Mouse (Mus musculus): ENCODE measurements around the gene Fbxw8. TPM values are rescaled to one million over a fixed set of nuclear protein-coding genes. Genes with fewer than 3 reads are reported as not detected.

The Fbxw8 gene
- polyA plus RNA-seq, 1 experiment = 20.9 TPM

- no peak overlapping the region for H3K27ac ChIP-seq (ENCODE audit: control insufficient read depth, insufficient read depth, low read length)
- peaks cover 53% of the 10 kb centered on the region for H3K4me1 ChIP-seq (replicated peaks; ENCODE audit: control insufficient read depth, insufficient read depth, low read length)
- no peaks in the 10 kb centered on the region for H3K36me3 ChIP-seq (ENCODE audit: control insufficient read depth, insufficient read depth, low read length)
- TF ChIP-seq POLR2A (IDR thresholded peaks at IDR 0.05; ENCODE audit: control insufficient read depth, extremely low read depth, insufficient read depth, low read length, poor library complexity) = peak; percentile 50; the same call in 1 of the 2 replicates
- no peak for TF ChIP-seq CTCF (IDR thresholded peaks at IDR 0.05; ENCODE audit: borderline replicate concordance, control insufficient read depth, extremely low read depth, insufficient read depth, low read length, poor library complexity)
- WGBS = under 1% methylated on average over 10 of the region's 10 CpGs
- H3K27me3 ChIP-seq (ENCODE audit: control insufficient read depth, insufficient read depth, low read length) = peaks cover 17% of the 10 kb centered on the region
- H3K4me3 ChIP-seq (ENCODE audit: control insufficient read depth, insufficient read depth, low read length) = peak overlapping the region; percentile 77
- DNase-seq = peak; percentile 81
Observed at GRCm38 (mm10) chr5:118029420-118029819, 125.8 kb downstream of the Fbxw8 start.

- WGBS = 2% methylated on average over 12 of the region's 12 CpGs
- Histone ChIP-seq H3K27ac (ENCODE audit: control insufficient read depth, insufficient read depth, low read length) (no peak overlapping the region), H3K27me3 (ENCODE audit: control insufficient read depth, insufficient read depth, low read length) (peaks cover 17% of the 10 kb centered on the region), H3K36me3 (ENCODE audit: control insufficient read depth, insufficient read depth, low read length) (no peaks in the 10 kb centered on the region), H3K4me1 (replicated peaks; ENCODE audit: control insufficient read depth, insufficient read depth, low read length) (peaks cover 52% of the 10 kb centered on the region), H3K4me3 (ENCODE audit: control insufficient read depth, insufficient read depth, low read length) (peak overlapping the region; percentile 77)
- TF ChIP-seq POLR2A (IDR thresholded peaks at IDR 0.05; ENCODE audit: control insufficient read depth, extremely low read depth, insufficient read depth, low read length, poor library complexity) = no peak
- no peak for TF ChIP-seq CTCF (IDR thresholded peaks at IDR 0.05; ENCODE audit: borderline replicate concordance, control insufficient read depth, extremely low read depth, insufficient read depth, low read length, poor library complexity)
- DNase-seq = no peak
Observed at GRCm38 (mm10) chr5:118029035-118029408, 126.2 kb downstream of the Fbxw8 start.

GRCm38 (mm10) chr5:118028191-118029034 lies 126.9 kb downstream of the Fbxw8 start:
- H3K27ac ChIP-seq (ENCODE audit: control insufficient read depth, insufficient read depth, low read length) = no peak overlapping the region
- under 1% methylated on average over 78 of the region's 79 CpGs for WGBS
- DNase-seq = peak; percentile 43
- peak overlapping the region; percentile 77 for H3K4me3 ChIP-seq (ENCODE audit: control insufficient read depth, insufficient read depth, low read length)
- H3K4me1 ChIP-seq (replicated peaks; ENCODE audit: control insufficient read depth, insufficient read depth, low read length) = peaks cover 46% of the 10 kb centered on the region
- no peaks in the 10 kb centered on the region for H3K36me3 ChIP-seq (ENCODE audit: control insufficient read depth, insufficient read depth, low read length)
- no peak for TF ChIP-seq CTCF (IDR thresholded peaks at IDR 0.05; ENCODE audit: borderline replicate concordance, control insufficient read depth, extremely low read depth, insufficient read depth, low read length, poor library complexity)
- no peak for TF ChIP-seq POLR2A (IDR thresholded peaks at IDR 0.05; ENCODE audit: control insufficient read depth, extremely low read depth, insufficient read depth, low read length, poor library complexity)
- H3K27me3 ChIP-seq (ENCODE audit: control insufficient read depth, insufficient read depth, low read length) = peaks cover 17% of the 10 kb centered on the region

- peaks cover 17% of the 10 kb centered on the region for H3K27me3 ChIP-seq (ENCODE audit: control insufficient read depth, insufficient read depth, low read length)
- TF ChIP-seq CTCF (IDR thresholded peaks at IDR 0.05; ENCODE audit: borderline replicate concordance, control insufficient read depth, extremely low read depth, insufficient read depth, low read length, poor library complexity) = no peak
- DNase-seq = peak; percentile 25
Observed at GRCm38 (mm10) chr5:118027698-118028190, 127.5 kb downstream of the Fbxw8 start, which contains the start of gene Tesc. Tesc (plus strand) TSS chr5:118027743.

GRCm38 (mm10) chr5:118027101-118027697 lies 128.1 kb downstream of the Fbxw8 start:
- Histone ChIP-seq H3K4me3 (ENCODE audit: control insufficient read depth, insufficient read depth, low read length) (peak overlapping the region; percentile 77), H3K36me3 (ENCODE audit: control insufficient read depth, insufficient read depth, low read length) (no peaks in the 10 kb centered on the region), H3K27ac (ENCODE audit: control insufficient read depth, insufficient read depth, low read length) (no peak overlapping the region), H3K4me1 (replicated peaks; ENCODE audit: control insufficient read depth, insufficient read depth, low read length) (peaks cover 42% of the 10 kb centered on the region), H3K27me3 (ENCODE audit: control insufficient read depth, insufficient read depth, low read length) (peaks cover 17% of the 10 kb centered on the region)
- TF ChIP-seq CTCF (IDR thresholded peaks at IDR 0.05; ENCODE audit: borderline replicate concordance, control insufficient read depth, extremely low read depth, insufficient read depth, low read length, poor library complexity) (no peak), POLR2A (IDR thresholded peaks at IDR 0.05; ENCODE audit: control insufficient read depth, extremely low read depth, insufficient read depth, low read length, poor library complexity) (no peak)
- 9% methylated on average over 38 of the region's 39 CpGs for WGBS
- no peak for DNase-seq

More at GRCm38 (mm10) chr5:118027698-118028190, 127.5 kb downstream of the Fbxw8 start, which contains the start of gene Tesc:
- Histone ChIP-seq H3K4me3 (ENCODE audit: control insufficient read depth, insufficient read depth, low read length) (peak within 1 kb of the TSS; percentile 77), H3K4me1 (replicated peaks; ENCODE audit: control insufficient read depth, insufficient read depth, low read length) (peaks cover 42% of the 10 kb centered on the region), H3K36me3 (ENCODE audit: control insufficient read depth, insufficient read depth, low read length) (no peaks in the 10 kb centered on the region), H3K27ac (ENCODE audit: control insufficient read depth, insufficient read depth, low read length) (no peak within 1 kb of the TSS)
- 1% methylated on average over 61 of the region's 63 CpGs for WGBS

GRCm38 (mm10) chr5:118026343-118026742 lies 128.9 kb downstream of the Fbxw8 start:
- H3K36me3 ChIP-seq (ENCODE audit: control insufficient read depth, insufficient read depth, low read length) = no peaks in the 10 kb centered on the region
- H3K4me1 ChIP-seq (replicated peaks; ENCODE audit: control insufficient read depth, insufficient read depth, low read length) = peaks cover 40% of the 10 kb centered on the region
- TF ChIP-seq POLR2A (IDR thresholded peaks at IDR 0.05; ENCODE audit: control insufficient read depth, extremely low read depth, insufficient read depth, low read length, poor library complexity) (no peak), CTCF (IDR thresholded peaks at IDR 0.05; ENCODE audit: borderline replicate concordance, control insufficient read depth, extremely low read depth, insufficient read depth, low read length, poor library complexity) (no peak)
- peaks cover 17% of the 10 kb centered on the region for H3K27me3 ChIP-seq (ENCODE audit: control insufficient read depth, insufficient read depth, low read length)
- no peak overlapping the region for H3K27ac ChIP-seq (ENCODE audit: control insufficient read depth, insufficient read depth, low read length)
- WGBS = 18% methylated on average over 13 of the region's 13 CpGs
- no peak for DNase-seq
- no peak overlapping the region for H3K4me3 ChIP-seq (ENCODE audit: control insufficient read depth, insufficient read depth, low read length)
